10 mouse cellular contexts compared by ENCODE assay signal in the genomic region with DNA sequence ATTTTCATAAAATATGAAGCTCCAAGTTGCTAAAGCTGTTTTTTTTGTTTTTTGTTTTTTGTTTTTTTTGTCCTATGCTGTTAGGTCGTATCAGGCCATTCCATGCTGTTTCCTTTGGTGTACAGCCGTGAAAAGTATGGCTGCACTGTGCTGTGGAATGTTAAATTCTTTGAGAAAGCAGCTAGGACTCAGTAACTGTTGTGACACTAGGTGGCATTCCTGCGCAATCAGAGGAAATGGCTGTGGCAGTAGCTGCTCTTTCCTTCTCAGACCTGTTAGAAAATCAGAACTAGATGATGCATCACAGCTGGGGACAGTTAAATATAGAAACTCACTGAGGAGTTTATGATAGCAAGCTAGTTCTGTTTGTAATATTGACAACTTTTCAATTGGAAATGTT.
A peak's percentile ranks its signal among the peaks of the same experiment; 100 is the strongest.
DNase-seq lines count a peak whose midpoint lies in the region; ATAC-seq and TF ChIP-seq lines count a peak whose summit lies in the region.
"Had no signal": no experiment of that assay in that cellular context is flagged by ENCODE, and none has a peak within 500 bp of the region (broad histone marks: within the 10 kb centered on the region; RNA-seq: fewer than 3 reads in every experiment).

No protein-coding gene starts in this region.

- H3K27me3 ChIP-seq in embryonic facial prominence, embryonic 11.5 days (ENCODE audit: control insufficient read depth, insufficient read depth, low read length) = no peaks in the 10 kb centered on the region
- no peaks in the 10 kb centered on the region for H3K27me3 ChIP-seq in embryonic facial prominence, embryonic 10.5 days (replicated peaks; ENCODE audit: low read depth, poor library complexity, severe bottlenecking)
- H3K27me3 ChIP-seq in E14TG2a.4 (ENCODE audit: insufficient read depth, low read length) = no peaks in the 10 kb centered on the region
- no peaks in the 10 kb centered on the region for H3K27me3 ChIP-seq in forebrain, embryonic 16.5 days (replicated peaks; ENCODE audit: control insufficient read depth, insufficient read depth, low read length)
- H3K27me3 ChIP-seq in heart, embryonic 10.5 days (ENCODE audit: insufficient read depth, poor library complexity, severe bottlenecking) = no peaks in the 10 kb centered on the region
- H3K27me3 ChIP-seq: liver, embryonic 13.5 days had no signal

- no peaks in the 10 kb centered on the region for H3K9me3 ChIP-seq in embryonic facial prominence, embryonic 11.5 days (replicated peaks; ENCODE audit: control insufficient read depth, low read length)
- no peaks in the 10 kb centered on the region for H3K9me3 ChIP-seq in embryonic facial prominence, embryonic 10.5 days
- H3K9me3 ChIP-seq in E14TG2a.4 (ENCODE audit: low read length) = no peaks in the 10 kb centered on the region
- no peaks in the 10 kb centered on the region for H3K9me3 ChIP-seq in forebrain, embryonic 16.5 days (ENCODE audit: control insufficient read depth, low read length)
- no peaks in the 10 kb centered on the region for H3K9me3 ChIP-seq in heart, embryonic 10.5 days
- H3K9me3 ChIP-seq: liver, embryonic 13.5 days had no signal

- no peaks in the 10 kb centered on the region for H3K36me3 ChIP-seq in embryonic facial prominence, embryonic 11.5 days (replicated peaks; ENCODE audit: control insufficient read depth, insufficient read depth, low read depth, low read length)
- H3K36me3 ChIP-seq in embryonic facial prominence, embryonic 10.5 days (replicated peaks) = no peaks in the 10 kb centered on the region
- H3K36me3 ChIP-seq in E14TG2a.4 (ENCODE audit: insufficient read depth, low read length) = no peaks in the 10 kb centered on the region
- H3K36me3 ChIP-seq in forebrain, embryonic 16.5 days (ENCODE audit: control insufficient read depth, insufficient read depth) = no peaks in the 10 kb centered on the region
- no peaks in the 10 kb centered on the region for H3K36me3 ChIP-seq in heart, embryonic 10.5 days
- H3K36me3 ChIP-seq: liver, embryonic 13.5 days had no signal

- no peak overlapping the region for H3K4me3 ChIP-seq in embryonic facial prominence, embryonic 11.5 days (ENCODE audit: low read depth, low read length)
- H3K4me3 ChIP-seq in embryonic facial prominence, embryonic 10.5 days = no peak overlapping the region
- no peak overlapping the region for H3K4me3 ChIP-seq in E14TG2a.4 (replicated peaks; ENCODE audit: low read length)
- H3K4me3 ChIP-seq in forebrain, embryonic 16.5 days (replicated peaks; ENCODE audit: low read length) = no peak overlapping the region
- no peak overlapping the region for H3K4me3 ChIP-seq in heart, embryonic 10.5 days
- H3K4me3 ChIP-seq: erythroblast, embryonic 14.5 days; liver, embryonic 13.5 days had no signal

- no peaks in the 10 kb centered on the region for H3K4me1 ChIP-seq in embryonic facial prominence, embryonic 11.5 days (ENCODE audit: control insufficient read depth, insufficient read depth, low read length)
- no peaks in the 10 kb centered on the region for H3K4me1 ChIP-seq in embryonic facial prominence, embryonic 10.5 days
- H3K4me1 ChIP-seq in E14TG2a.4 (replicated peaks; ENCODE audit: low read depth, low read length) = no peaks in the 10 kb centered on the region
- no peaks in the 10 kb centered on the region for H3K4me1 ChIP-seq in forebrain, embryonic 16.5 days (replicated peaks; ENCODE audit: control insufficient read depth, insufficient read depth, low read length)
- H3K4me1 ChIP-seq in heart, embryonic 10.5 days = no peaks in the 10 kb centered on the region
- H3K4me1 ChIP-seq: liver, embryonic 13.5 days had no signal

- intact Hi-C loops in left cerebral cortex, postnatal 36 days (cut with DNase I) = no loop called here

- WGBS in embryonic facial prominence, embryonic 11.5 days = 32% methylated on average over 3 of the region's 3 CpGs
- 37% methylated on average over 3 of the region's 3 CpGs for WGBS in embryonic facial prominence, embryonic 10.5 days
- WGBS in forebrain, embryonic 16.5 days = 24% methylated on average over 3 of the region's 3 CpGs
- 37% methylated on average over 3 of the region's 3 CpGs for WGBS in heart, embryonic 10.5 days

- no peak overlapping the region for H3K27ac ChIP-seq in embryonic facial prominence, embryonic 11.5 days (replicated peaks; ENCODE audit: low read depth, low read length)
- no peak overlapping the region for H3K27ac ChIP-seq in embryonic facial prominence, embryonic 10.5 days (replicated peaks)
- H3K27ac ChIP-seq in forebrain, embryonic 16.5 days (ENCODE audit: low read length) = no peak overlapping the region
- H3K27ac ChIP-seq in heart, embryonic 10.5 days = no peak overlapping the region
- H3K27ac ChIP-seq: liver, embryonic 13.5 days had no signal

- H3K4me2 ChIP-seq in embryonic facial prominence, embryonic 11.5 days (ENCODE audit: low read depth, low read length) = no peak overlapping the region
- no peak overlapping the region for H3K4me2 ChIP-seq in forebrain, embryonic 16.5 days (ENCODE audit: low read length)
- H3K4me2 ChIP-seq: liver, embryonic 13.5 days had no signal

- TF ChIP-seq CTCF in E14TG2a.4 (conservative IDR thresholded peaks at IDR 0.05; ENCODE audit: low read length) = 0 out of 2 replicates have a peak, but pooled peaks have one; percentile 14

- ATAC-seq in embryonic facial prominence, embryonic 11.5 days (replicated peaks; ENCODE audit: insufficient number of reproducible peaks, low FRiP score, low TSS enrichment, low read depth) = no peak
- peak; percentile 72 for ATAC-seq in forebrain, embryonic 16.5 days

- H3K9ac ChIP-seq in embryonic facial prominence, embryonic 11.5 days (replicated peaks; ENCODE audit: low read length) = no peak overlapping the region
- no peak overlapping the region for H3K9ac ChIP-seq in forebrain, embryonic 16.5 days (replicated peaks; ENCODE audit: low read depth, low read length)
- H3K9ac ChIP-seq: liver, embryonic 13.5 days had no signal

- DNase-seq in embryonic facial prominence, embryonic 11.5 days (ENCODE audit: low spot score) = peak; percentile 47
- no peak for DNase-seq in embryonic facial prominence, embryonic 10.5 days (ENCODE audit: low spot score)
- DNase-seq in left cerebral cortex, postnatal 36 days (ENCODE audit: low spot score in 2 of 2) = peak; percentile 9 to 19
- no peak for DNase-seq in ovary, postnatal 14 days (ENCODE audit: low spot score)
- DNase-seq in thymus, postnatal 10 days (ENCODE audit: low spot score in 2 of 2) = no peak
- no peak for DNase-seq in heart, embryonic 10.5 days (ENCODE audit: low spot score)
- DNase-seq: liver, embryonic 13.5 days had no signal

Comparison
In these comparisons a context has a peak if more than half of its experiments do, and no peak if none do; other contexts are left out.
1. DNase-seq: peak in embryonic facial prominence, embryonic 11.5 days (single experiment) and left cerebral cortex, postnatal 36 days (2 of 2); none in embryonic facial prominence, embryonic 10.5 days (single experiment), ovary, postnatal 14 days (single experiment), thymus, postnatal 10 days (0 of 2) and heart, embryonic 10.5 days (single experiment).